Mouse (Mus musculus): ENCODE data around the gene Fstl3.

Gene Fstl3

GRCm38 (mm10) chr10:79766001-79766507 lies 11.0 kb upstream of the Fstl3 start:
- Histone ChIP-seq H3K36me3 (ENCODE audit: insufficient read depth, low read length) (peaks cover 48% of the 10 kb centered on the region), H3K4me1 (replicated peaks; ENCODE audit: low read depth, low read length) (peaks cover 60% of the 10 kb centered on the region)
- TF ChIP-seq POU5F1 (IDR thresholded peaks at IDR 0.05; ENCODE audit: borderline replicate concordance, low read length) (no peak), CTCF (conservative IDR thresholded peaks at IDR 0.05; ENCODE audit: low read length) (no peak), NANOG (IDR thresholded peaks at IDR 0.05; ENCODE audit: borderline replicate concordance, low read length) (no peak)

GRCm38 (mm10) chr10:79766508-79767325 lies 10.4 kb upstream of the Fstl3 start, which contains the start of gene Rnf126:
TSS of gene Rnf126 (minus strand) at chr10:79766952.
- H3K4me3 ChIP-seq (replicated peaks; ENCODE audit: low read length), result peak within 1 kb of the TSS; percentile 96
- no peak for TF ChIP-seq POU5F1 (IDR thresholded peaks at IDR 0.05; ENCODE audit: borderline replicate concordance, low read length)
- TF ChIP-seq CTCF (conservative IDR thresholded peaks at IDR 0.05; ENCODE audit: low read length), result no peak
- TF ChIP-seq NANOG (IDR thresholded peaks at IDR 0.05; ENCODE audit: borderline replicate concordance, low read length), result no peak
- peaks cover 41% of the 10 kb centered on the region for H3K36me3 ChIP-seq (ENCODE audit: insufficient read depth, low read length)
- H3K9me3 ChIP-seq (ENCODE audit: low read length), result no peaks in the 10 kb centered on the region
- H3K27me3 ChIP-seq (ENCODE audit: insufficient read depth, low read length), result peaks cover 9% of the 10 kb centered on the region
- H3K4me1 ChIP-seq (replicated peaks; ENCODE audit: low read depth, low read length), result peaks cover 55% of the 10 kb centered on the region

More at GRCm38 (mm10) chr10:79766001-79766507, 11.0 kb upstream of the Fstl3 start:
- Histone ChIP-seq H3K9me3 (ENCODE audit: low read length) (no peaks in the 10 kb centered on the region), H3K27me3 (ENCODE audit: insufficient read depth, low read length) (peaks cover 7% of the 10 kb centered on the region), H3K4me3 (replicated peaks; ENCODE audit: low read length) (peak overlapping the region; percentile 96)

- TF ChIP-seq CTCF (conservative IDR thresholded peaks at IDR 0.05; ENCODE audit: low read length), result no peak
- no peak for TF ChIP-seq NANOG (IDR thresholded peaks at IDR 0.05; ENCODE audit: borderline replicate concordance, low read length)
- TF ChIP-seq POU5F1 (IDR thresholded peaks at IDR 0.05; ENCODE audit: borderline replicate concordance, low read length), result no peak
- Histone ChIP-seq H3K36me3 (ENCODE audit: insufficient read depth, low read length) (peaks cover 32% of the 10 kb centered on the region), H3K27me3 (ENCODE audit: insufficient read depth, low read length) (peaks cover 9% of the 10 kb centered on the region), H3K9me3 (ENCODE audit: low read length) (no peaks in the 10 kb centered on the region), H3K4me3 (replicated peaks; ENCODE audit: low read length) (peak overlapping the region; percentile 96), H3K4me1 (replicated peaks; ENCODE audit: low read depth, low read length) (peaks cover 55% of the 10 kb centered on the region)
Measured at GRCm38 (mm10) chr10:79767372-79768244, 9.5 kb upstream of the Fstl3 start.

- Histone ChIP-seq H3K4me1 (replicated peaks; ENCODE audit: low read depth, low read length) (peaks cover 55% of the 10 kb centered on the region), H3K9me3 (ENCODE audit: low read length) (no peaks in the 10 kb centered on the region), H3K27me3 (ENCODE audit: insufficient read depth, low read length) (peaks cover 9% of the 10 kb centered on the region), H3K4me3 (replicated peaks; ENCODE audit: low read length) (no peak overlapping the region), H3K36me3 (ENCODE audit: insufficient read depth, low read length) (peaks cover 24% of the 10 kb centered on the region)
- TF ChIP-seq POU5F1 (IDR thresholded peaks at IDR 0.05; ENCODE audit: borderline replicate concordance, low read length) (no peak), CTCF (conservative IDR thresholded peaks at IDR 0.05; ENCODE audit: low read length) (peak; percentile 94)
Measured at GRCm38 (mm10) chr10:79768400-79768799, 8.7 kb upstream of the Fstl3 start.

- peaks cover 55% of the 10 kb centered on the region for H3K4me1 ChIP-seq (replicated peaks; ENCODE audit: low read depth, low read length)
- peaks cover 9% of the 10 kb centered on the region for H3K27me3 ChIP-seq (ENCODE audit: insufficient read depth, low read length)
- peaks cover 15% of the 10 kb centered on the region for H3K36me3 ChIP-seq (ENCODE audit: insufficient read depth, low read length)
- no peaks in the 10 kb centered on the region for H3K9me3 ChIP-seq (ENCODE audit: low read length)
- no peak overlapping the region for H3K4me3 ChIP-seq (replicated peaks; ENCODE audit: low read length)
- TF ChIP-seq POU5F1 (IDR thresholded peaks at IDR 0.05; ENCODE audit: borderline replicate concordance, low read length), result no peak
- TF ChIP-seq NANOG (IDR thresholded peaks at IDR 0.05; ENCODE audit: borderline replicate concordance, low read length), result no peak
- TF ChIP-seq CTCF (conservative IDR thresholded peaks at IDR 0.05; ENCODE audit: low read length), result no peak
Measured at GRCm38 (mm10) chr10:79769329-79769728, 7.7 kb upstream of the Fstl3 start.

GRCm38 (mm10) chr10:79772320-79772719 lies 4.8 kb upstream of the Fstl3 start:
- Histone ChIP-seq H3K4me3 (replicated peaks; ENCODE audit: low read length) (no peak overlapping the region), H3K27me3 (ENCODE audit: insufficient read depth, low read length) (peaks cover 23% of the 10 kb centered on the region), H3K36me3 (ENCODE audit: insufficient read depth, low read length) (no peaks in the 10 kb centered on the region), H3K4me1 (replicated peaks; ENCODE audit: low read depth, low read length) (peaks cover 52% of the 10 kb centered on the region), H3K9me3 (ENCODE audit: low read length) (no peaks in the 10 kb centered on the region)
- no peak for TF ChIP-seq POU5F1 (IDR thresholded peaks at IDR 0.05; ENCODE audit: borderline replicate concordance, low read length)
- TF ChIP-seq CTCF (conservative IDR thresholded peaks at IDR 0.05; ENCODE audit: low read length), result peak; percentile 81

- peaks cover 53% of the 10 kb centered on the region for H3K4me1 ChIP-seq (replicated peaks; ENCODE audit: low read depth, low read length)
- TF ChIP-seq POU5F1 (IDR thresholded peaks at IDR 0.05; ENCODE audit: borderline replicate concordance, low read length), result no peak
- no peak for TF ChIP-seq NANOG (IDR thresholded peaks at IDR 0.05; ENCODE audit: borderline replicate concordance, low read length)
- no peak for TF ChIP-seq CTCF (conservative IDR thresholded peaks at IDR 0.05; ENCODE audit: low read length)
- peaks cover 32% of the 10 kb centered on the region for H3K27me3 ChIP-seq (ENCODE audit: insufficient read depth, low read length)
- H3K9me3 ChIP-seq (ENCODE audit: low read length), result no peaks in the 10 kb centered on the region
- no peak overlapping the region for H3K4me3 ChIP-seq (replicated peaks; ENCODE audit: low read length)
- no peaks in the 10 kb centered on the region for H3K36me3 ChIP-seq (ENCODE audit: insufficient read depth, low read length)
Measured at GRCm38 (mm10) chr10:79773208-79773607, 3.9 kb upstream of the Fstl3 start.
